Mouse (Mus musculus) kidney, postnatal 0 days (tissue): ENCODE results near the gene Slc45a1. TPM values are rescaled to one million over a fixed set of nuclear protein-coding genes. Genes with fewer than 3 reads are reported as not detected.

Experiments
- ATAC-seq: fragments of 200-750 bp; cut with Nextera tagmentation; replicated peaks from 2 replicates; pipeline ENCODE4 v1.8.0; 2017; ENCODE audit warnings: low read depth, moderate number of reproducible peaks, moderate TSS enrichment, moderate library complexity; ENCODE audit not compliant: low FRiP score
- DNase-seq: peaks from one replicate; pipeline ENCODE4 v3.0.0-alpha.2; 2016; ENCODE audit warnings: low spot score
- H3K27ac ChIP-seq: fragments of 300-500 bp; sonication (generic); 2 replicates; pipeline ENCODE4 v1.5.1; 2014; ENCODE audit warnings: mild to moderate bottlenecking
- H3K27me3 ChIP-seq: fragments of 300-500 bp; sonication (generic); 2 replicates; pipeline ENCODE4 v1.6.1; 2014; ENCODE audit warnings: low read length, mixed read lengths; ENCODE audit not compliant: insufficient read depth
- H3K36me3 ChIP-seq: fragments of 300-500 bp; sonication (generic); 2 replicates; pipeline ENCODE4 v1.6.1; 2014; ENCODE audit warnings: low read length, mixed read lengths; ENCODE audit not compliant: insufficient read depth
- H3K4me1 ChIP-seq: fragments of 300-500 bp; sonication (generic); replicated peaks from 2 replicates; pipeline ENCODE4 v1.6.1; 2014; ENCODE audit warnings: antibody characterized with exemption, low read length, mixed read lengths; ENCODE audit not compliant: insufficient read depth
- H3K4me2 ChIP-seq: fragments of 300-500 bp; sonication (generic); 2 replicates; pipeline ENCODE4 v1.6.1; 2014; ENCODE audit warnings: mild to moderate bottlenecking, low read length, moderate library complexity, mixed read lengths
- H3K4me3 ChIP-seq: fragments of 300-500 bp; sonication (generic); replicated peaks from 2 replicates; pipeline ENCODE4 v1.5.1; 2014; ENCODE audit warnings: low read depth, low read length
- H3K9ac ChIP-seq: fragments of 300-500 bp; sonication (generic); 2 replicates; pipeline ENCODE4 v1.6.1; 2014; ENCODE audit warnings: low read depth, low read length
- H3K9me3 ChIP-seq: fragments of 300-500 bp; sonication (generic); replicated peaks from 2 replicates; pipeline ENCODE4 v1.6.1; 2016; ENCODE audit warnings: low read length, inconsistent platforms, mixed read lengths
- CTCF ChIP-seq: IDR thresholded peaks from 2 replicates; pipeline ENCODE4 v1.5.1; 2016; ENCODE audit warnings: antibody characterized with exemption, low read depth, mild to moderate bottlenecking, moderate library complexity
- WGBS: fragments of 180-500 bp; shearing (Covaris S2); extraction: QIAGEN DNeasy Blood & Tissue Kit; methylation state at CpG from one replicate; pipeline ENCODE4 v1.1.7; 2014; 5-methylcytosine and 5-hydroxymethylcytosine counted together
- polyA plus RNA-seq: library from polyadenylated mRNA; unstranded; fragments of >200 nt; fragmentation: Nextera tagmentation; extraction: Ambion mirVana; gene quantifications from 2 replicates; pipeline ENCODE4 v1.2.1, GENCODE M21; 2015

Gene Slc45a1
- polyA plus RNA-seq, 1 experiment from 2014 or later, result 0.04 TPM

DNA sequence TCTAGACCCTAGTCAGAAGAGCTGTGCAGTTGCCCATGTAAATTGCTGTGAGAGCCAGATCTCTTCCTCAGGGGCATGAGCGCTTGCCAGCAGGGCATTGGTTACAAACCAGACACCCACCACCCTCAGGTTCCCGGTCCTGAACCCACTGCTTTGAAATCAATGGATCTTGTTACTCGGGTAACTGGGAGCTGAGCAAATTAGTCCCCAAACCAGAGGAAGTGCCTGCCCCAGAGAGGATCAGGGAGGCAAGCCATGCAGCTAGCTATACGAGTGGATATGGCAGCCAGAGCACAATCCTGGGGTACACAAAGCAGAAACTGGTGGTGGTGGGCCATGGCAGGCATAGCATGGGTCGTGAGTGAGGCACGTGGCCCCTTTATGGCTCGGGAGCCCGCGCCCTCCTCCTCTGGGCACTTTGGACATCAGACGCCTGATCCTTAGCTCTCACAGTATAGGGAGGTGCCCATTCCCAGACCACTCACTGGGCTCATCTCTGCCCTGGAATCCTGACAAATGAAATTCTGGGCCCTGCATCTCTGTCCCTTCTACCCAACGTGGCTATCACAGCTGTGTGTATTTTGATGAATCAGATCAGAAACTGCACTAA, 27.7 kb downstream of the Slc45a1 start:
- H3K4me1 ChIP-seq, result no peaks in the 10 kb centered on the region
- ATAC-seq (no peak), DNase-seq (no peak)
- H3K4me2 ChIP-seq, result no peak overlapping the region
- H3K9me3 ChIP-seq, result no peaks in the 10 kb centered on the region
- no peak overlapping the region for H3K9ac ChIP-seq
- no peak overlapping the region for H3K27ac ChIP-seq
- no peak overlapping the region for H3K4me3 ChIP-seq
- H3K36me3 ChIP-seq, result peaks cover 25% of the 10 kb centered on the region
- WGBS, result 38% methylated on average over 11 of the region's 11 CpGs
- TF ChIP-seq CTCF, result no peak
- no peaks in the 10 kb centered on the region for H3K27me3 ChIP-seq

DNA sequence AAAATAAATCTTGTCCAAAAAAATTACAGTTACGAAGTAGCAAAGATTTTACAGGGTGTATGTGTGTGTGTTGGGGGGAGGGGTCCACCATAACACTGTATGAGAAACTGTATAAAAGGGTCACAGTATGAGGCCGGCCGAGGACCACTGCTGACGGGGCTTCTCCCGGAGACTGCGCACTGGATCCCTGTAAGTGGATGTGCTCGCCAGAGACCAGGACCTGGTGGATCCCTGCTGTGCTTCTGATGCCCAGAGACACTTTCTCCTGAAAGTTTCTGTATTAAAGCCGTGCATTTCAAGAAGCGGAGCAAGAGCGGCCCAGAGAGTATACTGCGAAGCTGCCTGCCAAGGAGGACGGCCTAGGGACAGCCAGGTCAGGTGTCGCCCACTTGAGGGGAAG, 29.3 kb downstream of the Slc45a1 start:
- Histone ChIP-seq H3K36me3 (peaks cover 40% of the 10 kb centered on the region), H3K27ac (no peak overlapping the region), H3K4me2 (no peak overlapping the region), H3K4me3 (no peak overlapping the region), H3K27me3 (no peaks in the 10 kb centered on the region), H3K9ac (no peak overlapping the region), H3K9me3 (no peaks in the 10 kb centered on the region), H3K4me1 (no peaks in the 10 kb centered on the region)
- ATAC-seq (no peak), DNase-seq (no peak)
- 91% methylated on average over 13 of the region's 13 CpGs for WGBS
- no peak for TF ChIP-seq CTCF

DNA sequence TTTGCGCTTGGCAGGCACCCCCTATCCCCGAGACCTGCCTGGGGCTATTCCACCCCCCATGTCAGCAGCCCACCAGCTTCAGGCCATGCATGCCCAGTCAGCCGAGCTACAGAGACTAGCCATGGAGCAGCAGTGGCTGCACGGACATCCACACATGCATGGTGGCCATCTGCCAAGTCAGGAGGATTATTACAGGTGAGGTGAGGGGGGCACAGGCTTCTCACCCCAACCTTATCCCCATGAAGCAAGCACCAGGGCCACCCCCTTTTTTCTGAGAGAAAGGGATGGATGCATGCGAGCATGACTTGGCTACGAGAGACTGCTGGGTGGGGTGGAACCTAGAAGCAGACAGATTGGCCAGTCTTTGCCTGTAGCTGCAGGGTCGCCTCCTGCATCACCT, 33.0 kb downstream of the Slc45a1 start:
- H3K27me3 ChIP-seq, result no peaks in the 10 kb centered on the region
- H3K4me2 ChIP-seq, result no peak overlapping the region
- ATAC-seq (no peak), DNase-seq (no peak)
- no peaks in the 10 kb centered on the region for H3K9me3 ChIP-seq
- H3K27ac ChIP-seq, result no peak overlapping the region
- 79% methylated on average over 7 of the region's 7 CpGs for WGBS
- H3K4me3 ChIP-seq, result no peak overlapping the region
- no peak for TF ChIP-seq CTCF
- H3K36me3 ChIP-seq, result peaks cover 72% of the 10 kb centered on the region
- H3K9ac ChIP-seq, result no peak overlapping the region
- no peaks in the 10 kb centered on the region for H3K4me1 ChIP-seq

DNA sequence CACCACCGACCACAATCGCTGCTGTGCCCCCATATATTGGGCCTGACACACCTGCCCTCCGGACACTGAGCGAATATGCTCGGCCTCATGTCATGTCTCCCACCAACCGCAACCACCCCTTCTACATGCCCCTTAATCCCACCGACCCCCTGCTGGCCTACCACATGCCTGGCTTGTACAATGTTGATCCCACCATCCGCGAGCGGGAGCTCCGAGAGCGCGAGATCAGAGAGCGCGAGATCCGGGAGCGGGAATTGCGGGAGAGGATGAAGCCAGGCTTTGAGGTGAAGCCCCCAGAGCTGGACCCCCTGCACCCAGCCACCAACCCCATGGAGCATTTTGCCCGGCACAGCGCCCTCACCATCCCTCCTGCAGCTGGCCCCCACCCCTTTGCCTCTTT, 35.1 kb downstream of the Slc45a1 start:
- Histone ChIP-seq H3K4me1 (no peaks in the 10 kb centered on the region), H3K36me3 (peaks cover 82% of the 10 kb centered on the region), H3K9ac (no peak overlapping the region), H3K4me3 (no peak overlapping the region), H3K27ac (no peak overlapping the region), H3K4me2 (no peak overlapping the region), H3K27me3 (no peaks in the 10 kb centered on the region), H3K9me3 (no peaks in the 10 kb centered on the region)
- no peak for ATAC-seq
- WGBS, result 93% methylated on average over 20 of the region's 20 CpGs
- no peak for TF ChIP-seq CTCF
- no peak for DNase-seq

DNA sequence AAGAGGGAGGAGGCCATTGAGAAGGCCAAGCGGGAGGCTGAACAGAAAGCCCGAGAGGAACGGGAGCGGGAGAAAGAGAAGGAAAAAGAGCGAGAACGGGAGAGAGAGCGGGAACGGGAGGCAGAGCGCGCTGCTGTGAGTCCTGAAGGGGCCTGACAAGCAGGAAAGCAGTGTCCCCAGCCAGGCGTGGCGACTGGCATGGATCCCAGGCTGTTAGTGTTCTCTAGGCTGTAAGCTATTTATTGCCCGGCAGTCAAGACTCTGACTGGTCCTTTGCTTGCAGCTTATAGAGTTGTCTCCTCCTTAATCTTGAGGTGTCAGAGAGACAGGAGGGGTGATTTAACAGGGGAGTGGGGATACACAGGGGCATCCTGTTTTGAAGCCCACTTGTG, 35.9 kb downstream of the Slc45a1 start:
- Histone ChIP-seq H3K9ac (no peak overlapping the region), H3K4me2 (no peak overlapping the region), H3K36me3 (peaks cover 86% of the 10 kb centered on the region), H3K9me3 (no peaks in the 10 kb centered on the region), H3K4me3 (no peak overlapping the region), H3K27me3 (no peaks in the 10 kb centered on the region), H3K4me1 (no peaks in the 10 kb centered on the region), H3K27ac (peak overlapping the region; percentile 52)
- WGBS, result 70% methylated on average over 13 of the region's 13 CpGs
- no peak; the same call in 1 of the 2 replicates for ATAC-seq
- no peak for DNase-seq
- TF ChIP-seq CTCF, result no peak

DNA sequence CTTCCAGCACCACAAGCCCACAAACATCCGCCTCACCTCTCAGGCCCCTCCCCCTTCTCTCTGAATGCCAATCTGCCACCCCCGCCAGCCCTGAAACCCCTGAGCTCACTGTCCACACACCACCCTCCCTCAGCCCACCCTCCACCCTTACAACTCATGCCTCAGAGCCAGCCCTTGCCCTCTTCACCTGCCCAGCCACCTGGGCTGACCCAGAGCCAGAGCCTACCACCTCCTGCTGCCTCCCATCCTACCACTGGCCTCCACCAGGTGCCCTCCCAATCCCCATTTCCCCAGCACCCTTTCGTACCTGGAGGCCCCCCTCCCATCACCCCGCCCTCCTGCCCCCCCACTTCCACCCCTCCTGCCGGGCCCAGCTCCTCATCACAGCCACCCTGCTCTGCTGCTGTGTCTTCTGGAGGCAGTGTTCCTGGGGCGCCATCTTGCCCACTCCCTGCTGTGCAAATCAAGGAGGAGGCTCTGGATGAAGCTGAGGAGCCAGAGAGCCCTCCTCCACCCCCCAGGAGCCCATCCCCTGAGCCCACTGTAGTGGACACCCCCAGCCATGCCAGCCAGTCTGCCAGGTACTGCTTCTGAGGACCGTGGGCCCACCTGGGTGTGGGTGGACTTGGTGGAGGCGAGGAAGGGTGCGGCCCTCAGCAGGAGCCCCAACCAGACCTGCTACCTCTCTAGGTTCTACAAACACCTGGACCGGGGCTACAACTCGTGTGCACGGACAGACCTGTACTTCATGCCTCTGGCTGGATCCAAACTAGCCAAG, 36.5 kb downstream of the Slc45a1 start:
- ATAC-seq, result no peak
- Histone ChIP-seq H3K27ac (peak overlapping the region; percentile 52), H3K27me3 (no peaks in the 10 kb centered on the region), H3K36me3 (peaks cover 87% of the 10 kb centered on the region), H3K9ac (no peak overlapping the region), H3K4me2 (no peak overlapping the region), H3K9me3 (no peaks in the 10 kb centered on the region), H3K4me1 (no peaks in the 10 kb centered on the region), H3K4me3 (no peak overlapping the region)
- no peak for TF ChIP-seq CTCF
- DNase-seq, result no peak
- WGBS, result 88% methylated on average over 12 of the region's 12 CpGs

DNA sequence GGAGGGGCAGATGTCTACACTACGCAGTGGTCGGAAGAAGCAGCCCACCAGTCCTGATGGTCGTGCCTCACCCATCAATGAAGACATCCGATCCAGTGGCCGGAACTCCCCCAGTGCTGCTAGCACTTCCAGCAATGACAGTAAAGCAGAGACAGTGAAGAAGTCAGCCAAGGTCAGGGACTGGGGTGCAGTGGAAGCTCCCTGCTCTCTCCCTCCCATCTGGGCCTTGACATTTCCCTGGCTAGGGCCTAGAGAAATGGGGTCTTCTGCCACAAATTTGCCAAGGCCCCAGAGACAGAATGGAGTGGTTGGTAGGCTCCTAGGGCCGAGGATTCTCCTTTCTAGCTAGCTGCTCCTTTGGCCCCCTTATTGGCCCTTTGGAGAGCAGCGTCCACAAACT, 38.3 kb downstream of the Slc45a1 start:
- Histone ChIP-seq H3K27me3 (no peaks in the 10 kb centered on the region), H3K4me3 (no peak overlapping the region), H3K9ac (no peak overlapping the region), H3K9me3 (no peaks in the 10 kb centered on the region), H3K4me2 (no peak overlapping the region), H3K4me1 (no peaks in the 10 kb centered on the region), H3K27ac (no peak overlapping the region), H3K36me3 (peaks cover 72% of the 10 kb centered on the region)
- no peak for TF ChIP-seq CTCF
- 71% methylated on average over 7 of the region's 7 CpGs for WGBS
- DNase-seq (no peak), ATAC-seq (no peak)
